ENCODE assay signal across 21 mouse cellular contexts in genomic region chr15:96960343-96960742, GRCm38 (mm10).
"Had no signal": no experiment of that assay in that cellular context is flagged by ENCODE, and none has a peak within 500 bp of the region (broad histone marks: within the 10 kb centered on the region; RNA-seq: fewer than 3 reads in every experiment).

No protein-coding gene starts in this region.

- H3K9ac ChIP-seq: kidney, embryonic 15.5 days; limb, embryonic 12.5 days; limb, embryonic 15.5 days; liver, embryonic 14.5 days; liver, postnatal 0 days; lung, embryonic 15.5 days; midbrain, embryonic 13.5 days; neural tube, embryonic 13.5 days had no signal

- H3K9me3 ChIP-seq: kidney, embryonic 15.5 days; limb, embryonic 12.5 days; limb, embryonic 15.5 days; lung, embryonic 15.5 days; midbrain, embryonic 10.5 days; midbrain, embryonic 13.5 days; neural tube, embryonic 13.5 days had no signal

- H3K4me3 ChIP-seq: kidney, embryonic 15.5 days; limb, embryonic 12.5 days; limb, embryonic 15.5 days; lung, embryonic 15.5 days; midbrain, embryonic 10.5 days; midbrain, embryonic 13.5 days; myocyte; neural tube, embryonic 13.5 days had no signal

- H3K27ac ChIP-seq: kidney, embryonic 15.5 days; limb, embryonic 12.5 days; limb, embryonic 15.5 days; liver, embryonic 14.5 days; lung, embryonic 15.5 days; midbrain, embryonic 10.5 days; midbrain, embryonic 13.5 days; neural tube, embryonic 13.5 days had no signal

- ATAC-seq: liver, postnatal 0 days; midbrain, embryonic 13.5 days; midbrain, embryonic 16.5 days had no signal

- H3K4me1 ChIP-seq: kidney, embryonic 15.5 days; lung, embryonic 15.5 days; midbrain, embryonic 13.5 days; neural tube, embryonic 13.5 days had no signal

- H3K4me2 ChIP-seq: kidney, embryonic 15.5 days; limb, embryonic 12.5 days; limb, embryonic 15.5 days; liver, embryonic 11.5 days; lung, embryonic 15.5 days; midbrain, embryonic 13.5 days; neural tube, embryonic 13.5 days had no signal

- DNase-seq: kidney, adult 11 months; kidney, adult 8-10 months; kidney, postnatal 10 days; kidney, postnatal 36 days; left cerebral cortex, postnatal 4 days; liver, postnatal 0 days; lung, postnatal 14 days; lung, postnatal 4 days; retina, postnatal 1 day; thymus, postnatal 25 days had no signal

- H3K36me3 ChIP-seq: kidney, embryonic 15.5 days; limb, embryonic 12.5 days; limb, embryonic 15.5 days; lung, embryonic 15.5 days; midbrain, embryonic 10.5 days; midbrain, embryonic 13.5 days; neural tube, embryonic 13.5 days had no signal

- H3K27me3 ChIP-seq: kidney, embryonic 15.5 days; limb, embryonic 12.5 days; limb, embryonic 15.5 days; lung, embryonic 15.5 days; midbrain, embryonic 13.5 days; neural tube, embryonic 13.5 days had no signal
